Mouse (Mus musculus) lung, postnatal 4 days (tissue): ENCODE measurements around the gene Podn.

Experiments used
- DNase-seq, 2 experiments: peaks; one replicate each; pipeline ENCODE4 v3.0.0; 2021

Podn gene

GRCm38 (mm10) chr4:108077224-108077955, 18.9 kb downstream of the Podn start:
- DNase-seq = no peak

- no peak for DNase-seq
Observed at GRCm38 (mm10) chr4:108074204-108074823, 21.9 kb downstream of the Podn start.

- DNase-seq = peak in 1 of 2 experiments; percentile 30
Observed at GRCm38 (mm10) chr4:108072086-108072485, 24.2 kb downstream of the Podn start.

GRCm38 (mm10) chr4:108071235-108071901, 24.9 kb downstream of the Podn start:
- peak; percentile 97 to 98 for DNase-seq

GRCm38 (mm10) chr4:108070723-108071122, 25.5 kb downstream of the Podn start:
- DNase-seq = no peak

- DNase-seq = no peak
Observed at GRCm38 (mm10) chr4:108070286-108070685, 26.0 kb downstream of the Podn start.

GRCm38 (mm10) chr4:108068081-108068480, 28.2 kb downstream of the Podn start:
- DNase-seq = no peak

- no peak for DNase-seq
Observed at GRCm38 (mm10) chr4:108067261-108067660, 29.0 kb downstream of the Podn start.

- no peak for DNase-seq
Observed at GRCm38 (mm10) chr4:108066569-108066968, 29.7 kb downstream of the Podn start.

GRCm38 (mm10) chr4:108065176-108065844, 30.9 kb downstream of the Podn start:
- no peak for DNase-seq

- no peak for DNase-seq
Observed at GRCm38 (mm10) chr4:108063616-108064015, 32.6 kb downstream of the Podn start.

GRCm38 (mm10) chr4:108062524-108062923, 33.7 kb downstream of the Podn start:
- DNase-seq = no peak

GRCm38 (mm10) chr4:108060774-108061173, 35.5 kb downstream of the Podn start:
- DNase-seq = no peak

- DNase-seq = no peak
Observed at GRCm38 (mm10) chr4:108059601-108060379, 36.5 kb downstream of the Podn start.

- peak in 1 of 2 experiments; percentile 44 for DNase-seq
Observed at GRCm38 (mm10) chr4:108058166-108058565, 38.1 kb downstream of the Podn start.

- no peak for DNase-seq
Observed at GRCm38 (mm10) chr4:108057247-108057646, 39.0 kb downstream of the Podn start.

- DNase-seq = peak in 1 of 2 experiments; percentile 37
Observed at GRCm38 (mm10) chr4:108055873-108056272, 40.4 kb downstream of the Podn start.

- DNase-seq = no peak
Observed at GRCm38 (mm10) chr4:108052673-108053072, 43.6 kb downstream of the Podn start.

- no peak for DNase-seq
Observed at GRCm38 (mm10) chr4:108051687-108052274, 44.5 kb downstream of the Podn start.

- no peak for DNase-seq
Observed at GRCm38 (mm10) chr4:108046136-108046535, 50.1 kb downstream of the Podn start.

- DNase-seq = no peak
Observed at GRCm38 (mm10) chr4:108045136-108046107, 50.8 kb downstream of the Podn start.
